Mouse (Mus musculus) right cerebral cortex, postnatal 14 days (tissue): Measurements from ENCODE around the gene Unc5b.
"Not testable (repeated sequence)": the region's sequence is repeated elsewhere in the genome, so short reads cannot be mapped to it uniquely, and the experiment has no call there.

Experiments used
- DNase-seq: peaks from one replicate; pipeline ENCODE4 v3.0.0; 2022

The Unc5b gene

GRCm38 (mm10) chr10:60747667-60748212, 83.6 kb downstream of the Unc5b start:
- DNase-seq = no peak

- DNase-seq = no peak
Observed at GRCm38 (mm10) chr10:60746512-60746911, 84.9 kb downstream of the Unc5b start.

DNA sequence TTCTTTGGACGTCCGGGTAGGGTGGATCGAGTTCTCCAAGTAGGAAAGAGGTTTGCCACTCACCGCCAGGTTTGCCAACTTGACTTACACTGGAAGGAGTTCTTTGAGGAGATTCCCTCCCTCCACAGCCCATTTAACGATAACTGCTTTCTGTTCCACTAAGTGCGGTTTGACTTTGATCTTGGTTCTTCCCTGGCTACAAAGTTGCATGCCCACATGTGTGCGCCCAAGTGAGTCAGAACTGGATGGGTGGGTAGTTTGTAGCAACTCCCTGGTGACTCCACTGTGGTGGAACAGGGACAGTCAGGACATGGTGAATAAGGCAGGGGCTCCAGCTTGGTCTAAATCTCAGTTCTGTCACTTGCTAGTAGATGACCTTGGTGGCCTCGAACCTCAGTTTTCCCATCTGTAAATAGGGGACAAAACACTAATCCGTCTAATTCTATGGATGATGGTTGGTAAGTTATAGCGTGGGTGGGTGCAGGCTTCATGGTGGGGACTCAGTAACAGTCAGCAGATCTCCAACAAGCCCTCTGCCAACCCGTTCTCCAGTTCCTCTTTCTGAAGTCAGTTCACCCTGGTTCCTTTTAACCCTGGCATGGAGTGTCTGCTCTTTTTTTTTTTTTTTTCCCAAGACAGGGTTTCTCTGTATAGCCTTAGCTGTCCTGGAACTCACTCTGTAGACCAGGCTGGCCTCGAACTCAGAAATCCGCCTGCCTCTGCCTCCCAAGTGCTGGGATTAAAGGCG, 86.7 kb downstream of the Unc5b start:
- no peak for DNase-seq

- no peak for DNase-seq
Observed at GRCm38 (mm10) chr10:60743681-60744080, 87.7 kb downstream of the Unc5b start.

DNA sequence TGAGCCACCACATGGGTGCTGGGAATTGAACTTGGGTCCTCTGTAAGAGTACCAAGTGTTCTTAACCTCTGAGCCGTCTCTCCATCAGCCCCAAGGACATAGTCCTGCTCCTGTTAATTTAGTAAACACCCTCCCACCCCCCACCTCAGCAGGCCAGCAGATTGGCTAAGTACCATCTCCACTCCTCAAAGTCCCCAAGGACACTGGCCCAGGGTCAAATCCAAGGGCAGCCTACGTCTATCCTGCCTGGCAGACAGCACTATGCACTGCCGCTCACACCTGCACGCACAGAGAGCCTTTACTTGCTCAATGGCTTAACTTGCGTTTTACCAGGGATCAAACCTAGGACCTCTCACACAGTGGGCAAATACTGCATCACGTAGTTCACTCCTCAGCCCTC, 88.4 kb downstream of the Unc5b start:
- DNase-seq = no peak

GRCm38 (mm10) chr10:60742296-60742695, 89.1 kb downstream of the Unc5b start:
- DNase-seq = not testable (repeated sequence)

- DNase-seq = no peak
Observed at GRCm38 (mm10) chr10:60741435-60741834, 89.9 kb downstream of the Unc5b start.

DNA sequence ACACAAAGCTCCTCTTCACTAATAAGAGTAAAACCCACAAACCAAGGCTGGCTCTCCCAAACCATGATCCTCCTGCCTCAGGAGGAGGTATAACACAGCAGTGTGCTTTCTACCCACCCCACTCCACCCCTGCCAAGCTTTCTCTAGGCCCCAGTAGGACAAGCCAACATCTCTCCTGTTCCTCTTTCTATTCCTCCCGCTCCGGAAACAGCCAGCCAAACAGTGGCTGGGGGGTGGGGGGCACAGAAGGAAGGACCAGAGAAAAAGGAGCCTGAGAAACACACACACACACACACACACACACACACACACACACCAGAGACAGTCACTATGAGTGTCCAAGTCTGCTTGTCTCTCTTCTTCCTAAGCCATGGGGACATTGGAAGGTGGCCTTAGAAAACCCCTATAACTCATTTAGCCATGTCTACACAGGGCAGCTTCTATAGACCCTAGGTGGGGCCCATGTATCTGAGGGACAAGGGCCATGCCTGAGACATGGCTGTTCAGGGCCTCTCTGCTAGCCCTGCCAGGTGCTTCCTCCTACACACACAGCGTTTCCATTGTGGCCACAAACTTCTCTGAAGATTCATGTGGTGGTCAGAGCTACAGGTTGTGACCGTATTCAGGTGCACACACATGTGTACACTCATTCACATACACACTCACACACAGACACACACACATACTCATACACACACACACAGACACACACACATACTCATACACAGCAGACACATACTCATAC, 91.6 kb downstream of the Unc5b start:
- no peak for DNase-seq

DNA sequence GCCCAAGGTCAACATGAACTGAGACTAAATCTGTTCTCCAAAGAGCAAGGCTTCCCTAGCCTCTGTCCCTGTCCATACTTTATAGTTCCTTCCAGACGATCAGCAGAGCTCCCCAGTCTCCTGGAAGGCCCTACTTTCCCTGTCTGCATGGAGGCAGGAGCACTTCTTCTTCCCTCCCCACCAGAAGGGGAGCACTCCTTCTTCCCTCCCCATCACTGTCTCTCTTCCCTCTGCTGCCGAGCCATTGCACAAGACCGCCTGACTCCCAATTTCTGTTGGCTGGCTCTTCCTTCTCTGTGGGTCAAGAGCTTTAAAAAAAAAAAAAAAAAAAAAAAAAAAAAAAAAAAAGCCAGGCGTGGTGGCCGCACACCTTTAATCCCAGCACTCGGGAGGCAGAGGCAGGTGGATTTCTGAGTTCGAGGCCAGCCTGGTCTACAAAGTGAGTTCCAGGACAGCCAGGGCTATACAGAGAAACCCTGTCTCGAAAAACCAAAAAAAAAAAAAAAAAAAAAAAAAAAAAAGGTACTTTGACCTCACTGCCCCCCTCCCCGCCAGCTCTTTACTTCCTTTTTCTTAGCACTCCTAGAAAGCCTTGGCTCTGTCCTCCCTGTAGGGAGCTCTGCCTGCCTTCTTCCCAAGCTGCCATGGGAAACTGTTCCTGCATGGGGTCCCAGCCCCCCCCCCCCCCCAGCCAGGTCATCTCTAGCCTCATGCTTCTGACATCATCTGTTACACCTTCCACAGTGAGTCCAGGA, 93.3 kb downstream of the Unc5b start:
- no peak for DNase-seq

DNA sequence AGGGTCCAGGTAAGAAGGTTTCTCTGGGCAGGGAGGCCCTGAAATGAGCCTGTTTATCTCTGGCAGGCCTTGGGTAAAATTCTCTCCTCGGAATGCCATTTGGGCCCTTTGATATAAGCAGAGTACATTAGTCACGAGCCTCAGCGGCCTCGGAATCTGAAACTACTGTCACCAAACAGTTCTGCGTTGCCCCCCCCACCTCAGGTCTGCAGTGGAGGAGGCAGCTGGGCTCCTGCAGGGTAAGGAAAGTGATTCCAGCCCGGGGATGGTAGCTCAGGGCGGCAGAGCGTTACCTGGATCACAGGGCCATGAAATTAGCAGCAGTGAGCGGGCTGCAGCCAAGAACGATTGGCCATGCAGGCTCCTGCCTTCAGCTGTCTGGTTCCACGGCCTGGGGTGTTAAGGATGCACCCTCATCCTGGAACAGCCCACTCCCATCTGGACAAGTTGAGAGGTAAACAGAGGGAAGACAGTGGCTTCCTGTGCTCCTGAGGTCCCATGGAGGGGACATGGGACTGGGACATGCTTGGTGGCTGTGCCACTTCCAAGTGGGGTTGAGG, 94.1 kb downstream of the Unc5b start:
- DNase-seq = no peak

- DNase-seq = no peak
Observed at GRCm38 (mm10) chr10:60735737-60736136, 95.6 kb downstream of the Unc5b start.

- DNase-seq = no peak
Observed at GRCm38 (mm10) chr10:60733471-60733870, 97.9 kb downstream of the Unc5b start.

DNA sequence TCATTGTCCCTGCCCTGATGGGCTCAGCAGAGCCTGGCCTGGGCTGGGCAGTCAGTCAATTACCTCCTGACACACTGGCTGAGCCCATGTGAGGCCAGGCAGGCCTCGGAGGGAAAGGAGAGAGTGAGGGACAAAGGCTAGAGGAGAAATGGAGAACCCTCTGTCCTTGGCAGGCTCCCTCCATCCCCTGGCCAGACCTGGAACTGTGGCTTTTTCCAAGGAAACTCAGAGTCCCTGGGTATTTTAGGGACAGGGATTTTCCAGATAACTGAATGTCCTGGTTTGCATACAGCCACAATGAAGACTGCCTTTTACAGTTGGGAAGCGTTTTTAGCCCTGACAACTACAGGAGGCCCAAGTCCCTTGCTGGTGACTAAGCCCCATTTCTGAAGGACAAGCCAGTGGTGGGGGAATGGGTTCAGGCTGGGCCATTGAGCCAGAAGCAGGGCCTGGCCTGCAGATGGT, 99.0 kb downstream of the Unc5b start:
- no peak for DNase-seq

GRCm38 (mm10) chr10:60731742-60732141, 99.6 kb downstream of the Unc5b start:
- no peak for DNase-seq

GRCm38 (mm10) chr10:60727301-60727700, 104.1 kb downstream of the Unc5b start:
- DNase-seq = no peak

- DNase-seq = no peak
Observed at GRCm38 (mm10) chr10:60726896-60727295, 104.5 kb downstream of the Unc5b start.

- no peak for DNase-seq
Observed at GRCm38 (mm10) chr10:60724496-60724895, 106.9 kb downstream of the Unc5b start.

DNA sequence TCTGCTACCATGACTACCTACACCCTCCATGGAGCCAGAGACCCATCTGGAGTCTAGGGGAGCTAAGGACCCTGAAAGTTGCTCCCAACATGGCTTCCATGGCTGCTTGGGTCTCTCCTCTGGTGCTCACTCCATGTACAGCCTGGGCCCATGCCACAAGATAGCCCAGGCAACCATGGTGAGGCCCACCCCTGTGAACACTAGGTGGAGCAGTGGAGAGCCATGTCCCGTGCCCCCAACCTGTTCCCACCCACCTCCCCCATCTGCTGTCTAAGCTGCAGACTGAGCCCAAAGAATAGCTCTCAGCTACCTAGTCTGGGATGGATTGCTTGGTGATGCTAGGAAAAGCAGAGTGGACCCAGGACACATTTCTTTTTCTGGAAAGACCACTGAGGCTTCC, 108.0 kb downstream of the Unc5b start:
- no peak for DNase-seq

DNA sequence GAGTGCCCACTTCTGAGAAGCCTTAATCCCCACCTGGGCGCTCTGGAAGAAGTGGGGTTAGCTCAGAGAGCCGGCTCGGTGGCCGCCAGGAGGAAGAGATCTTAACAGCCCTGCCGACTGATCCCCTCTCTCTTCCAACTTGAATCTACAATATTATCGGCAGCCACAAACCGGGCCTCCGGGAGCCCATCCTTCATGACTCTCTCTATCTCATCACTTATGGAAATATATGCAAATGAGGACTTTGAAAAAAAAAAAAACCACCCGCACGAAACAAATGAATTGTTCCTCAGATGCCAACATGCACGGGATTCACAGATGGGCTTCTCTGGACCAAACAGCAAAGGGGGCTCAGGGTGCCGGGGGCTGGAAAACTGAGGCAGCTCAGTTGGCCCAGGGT, 109.7 kb downstream of the Unc5b start:
- DNase-seq = no peak

DNA sequence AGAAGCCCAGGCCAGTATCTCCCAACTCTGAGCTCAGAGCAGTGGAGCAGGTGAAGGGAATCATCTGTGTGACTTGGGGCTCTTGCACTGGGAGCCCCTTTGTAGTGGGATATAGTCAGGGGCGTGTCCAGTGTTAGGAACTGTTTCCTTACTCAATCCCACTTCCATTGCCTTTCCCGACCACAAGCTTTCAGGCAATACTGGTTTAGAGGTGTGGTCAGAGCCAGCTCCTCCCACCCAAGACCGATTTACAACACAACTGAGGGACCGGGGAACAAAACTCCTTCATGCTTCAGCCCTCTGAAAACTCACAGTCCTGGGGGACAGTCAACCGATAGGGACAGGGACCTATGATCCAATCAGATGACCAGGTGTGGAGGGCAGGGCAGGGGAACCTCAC, 110.9 kb downstream of the Unc5b start:
- DNase-seq = no peak

DNA sequence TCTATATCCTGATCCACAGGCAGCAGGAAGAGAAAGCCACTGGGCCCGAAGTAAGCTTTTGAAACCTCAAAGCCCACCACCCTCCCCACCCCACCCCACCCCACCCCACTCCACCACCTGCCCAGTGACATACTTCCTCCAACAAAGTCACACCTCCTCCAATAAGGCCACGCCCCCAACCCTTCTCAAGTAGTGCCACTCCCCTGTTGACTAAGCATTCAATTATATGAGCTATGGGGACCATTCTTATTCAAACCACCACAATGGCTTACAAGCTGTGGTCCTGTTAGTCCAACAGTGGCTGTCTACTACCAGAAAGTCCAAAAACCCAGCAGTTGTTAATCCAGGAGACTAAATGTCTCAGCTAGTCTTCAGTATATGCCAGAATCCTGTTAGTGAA, 112.9 kb downstream of the Unc5b start:
- DNase-seq = no peak

- no peak for DNase-seq
Observed at GRCm38 (mm10) chr10:60716449-60716848, 114.9 kb downstream of the Unc5b start.
